Mouse (Mus musculus) hindbrain, embryonic 16.5 days (tissue): Measurements from ENCODE around the gene Iqcd. TPM values are rescaled to one million over a fixed set of nuclear protein-coding genes. Genes with fewer than 3 reads are reported as not detected.

Source experiments
- ATAC-seq: fragments of 200-750 bp; cut with Nextera tagmentation; 2 replicates; pipeline ENCODE4 v1.8.0; 2017; ENCODE audit warnings: moderate TSS enrichment, moderate library complexity
- H3K27ac ChIP-seq: fragments of 300-500 bp; sonication (generic); 2 replicates; pipeline ENCODE4 v1.5.1; 2014; ENCODE audit warnings: low read depth, mild to moderate bottlenecking, control low read depth, low read length, moderate library complexity
- H3K27me3 ChIP-seq: fragments of 300-500 bp; sonication (generic); replicated peaks from 2 replicates; pipeline ENCODE4 v1.6.1; 2014; ENCODE audit warnings: low read length; ENCODE audit not compliant: control insufficient read depth, insufficient read depth
- H3K36me3 ChIP-seq: fragments of 300-500 bp; sonication (generic); 2 replicates; pipeline ENCODE4 v1.6.1; 2014; ENCODE audit warnings: mild to moderate bottlenecking, low read length, moderate library complexity, mixed read lengths; ENCODE audit not compliant: control insufficient read depth, insufficient read depth
- H3K4me1 ChIP-seq: fragments of 300-500 bp; sonication (generic); 2 replicates; pipeline ENCODE4 v1.6.1; 2014; ENCODE audit warnings: low read depth, low read length; ENCODE audit not compliant: control insufficient read depth, insufficient read depth
- H3K4me2 ChIP-seq: fragments of 300-500 bp; sonication (generic); 2 replicates; pipeline ENCODE4 v1.6.1; 2014; ENCODE audit warnings: mild to moderate bottlenecking, low read length, control low read depth, moderate library complexity
- H3K4me3 ChIP-seq: fragments of 300-500 bp; sonication (generic); 2 replicates; pipeline ENCODE4 v1.5.1; 2014; ENCODE audit warnings: mild to moderate bottlenecking, low read length, control low read depth, moderate library complexity
- H3K9ac ChIP-seq: fragments of 300-500 bp; sonication (generic); 2 replicates; pipeline ENCODE4 v1.6.1; 2014; ENCODE audit warnings: low read depth, mild to moderate bottlenecking, control low read depth, low read length, moderate library complexity
- H3K9me3 ChIP-seq: fragments of 300-500 bp; sonication (generic); 2 replicates; pipeline ENCODE4 v1.6.1; 2014; ENCODE audit warnings: mild to moderate bottlenecking, low read length, moderate library complexity; ENCODE audit not compliant: control insufficient read depth
- WGBS: fragments of 180-500 bp; shearing (Covaris S2); extraction: QIAGEN DNeasy Blood & Tissue Kit; methylation state at CpG from one replicate; pipeline ENCODE4 v1.1.7; 2014; 5-methylcytosine and 5-hydroxymethylcytosine counted together
- polyA plus RNA-seq: library from polyadenylated mRNA; unstranded; fragments of >200 nt; fragmentation: Nextera tagmentation; extraction: Ambion mirVana; gene quantifications from 2 replicates; pipeline ENCODE4 v1.2.1, GENCODE M21; 2015

The Iqcd gene
- polyA plus RNA-seq, 1 experiment from 2014 or later, result 2.0 TPM

- Histone ChIP-seq H3K27me3 (peaks cover 2% of the 10 kb centered on the region; the same call in 1 of the 2 replicates), H3K4me2 (no peak overlapping the region), H3K36me3 (peaks cover 30% of the 10 kb centered on the region), H3K9me3 (no peaks in the 10 kb centered on the region), H3K4me3 (no peak overlapping the region), H3K4me1 (no peaks in the 10 kb centered on the region), H3K27ac (no peak overlapping the region), H3K9ac (no peak overlapping the region)
- 74% methylated on average over 15 of the region's 15 CpGs for WGBS
- ATAC-seq, result no peak
Measured at GRCm38 (mm10) chr5:120627515-120628300, 38.9 kb downstream of the Iqcd start.

- Histone ChIP-seq H3K36me3 (peaks cover 25% of the 10 kb centered on the region), H3K27ac (no peak overlapping the region), H3K4me2 (no peak overlapping the region), H3K4me3 (no peak overlapping the region), H3K9me3 (no peaks in the 10 kb centered on the region), H3K9ac (no peak overlapping the region), H3K4me1 (no peaks in the 10 kb centered on the region), H3K27me3 (peaks cover 2% of the 10 kb centered on the region; the same call in 1 of the 2 replicates)
- ATAC-seq, result no peak
- 59% methylated on average over 7 of the region's 7 CpGs for WGBS
Measured at GRCm38 (mm10) chr5:120628624-120629023, 39.8 kb downstream of the Iqcd start.

GRCm38 (mm10) chr5:120631128-120631527 is 42.3 kb downstream of the Iqcd start:
- H3K4me2 ChIP-seq, result peak overlapping the region; percentile 49
- peak overlapping the region; percentile 39; the same call in 1 of the 2 replicates for H3K9ac ChIP-seq

GRCm38 (mm10) chr5:120631892-120632291 is 43.1 kb downstream of the Iqcd start:
- no peak for ATAC-seq
- peaks cover 2% of the 10 kb centered on the region; the same call in 1 of the 2 replicates for H3K27me3 ChIP-seq
- no peak overlapping the region for H3K9ac ChIP-seq
- H3K36me3 ChIP-seq, result peaks cover 3% of the 10 kb centered on the region; the same call in 1 of the 2 replicates
- H3K27ac ChIP-seq, result no peak overlapping the region
- no peak overlapping the region for H3K4me2 ChIP-seq
- no peaks in the 10 kb centered on the region for H3K9me3 ChIP-seq
- H3K4me1 ChIP-seq, result no peaks in the 10 kb centered on the region
- H3K4me3 ChIP-seq, result no peak overlapping the region
- WGBS, result 90% methylated on average over 5 of the region's 5 CpGs

More at GRCm38 (mm10) chr5:120631128-120631527, 42.3 kb downstream of the Iqcd start:
- H3K27me3 ChIP-seq, result peaks cover 2% of the 10 kb centered on the region; the same call in 1 of the 2 replicates
- H3K9me3 ChIP-seq, result no peaks in the 10 kb centered on the region
- no peak for ATAC-seq
- H3K4me3 ChIP-seq, result peak overlapping the region; percentile 19; the same call in 1 of the 2 replicates
- no peak overlapping the region for H3K27ac ChIP-seq
- H3K36me3 ChIP-seq, result peaks cover 9% of the 10 kb centered on the region; the same call in 1 of the 2 replicates
- no peaks in the 10 kb centered on the region for H3K4me1 ChIP-seq
- WGBS, result 6% methylated on average over 29 of the region's 29 CpGs

GRCm38 (mm10) chr5:120634131-120634530 is 45.3 kb downstream of the Iqcd start, which contains the start of gene Cfap73:
TSS of gene Cfap73 (minus strand) at chr5:120634235.
- Histone ChIP-seq H3K27ac (no peak within 1 kb of the TSS), H3K4me3 (no peak within 1 kb of the TSS), H3K36me3 (no peaks in the 10 kb centered on the region), H3K27me3 (peaks cover 2% of the 10 kb centered on the region; the same call in 1 of the 2 replicates), H3K9ac (no peak within 1 kb of the TSS), H3K9me3 (no peaks in the 10 kb centered on the region), H3K4me1 (no peaks in the 10 kb centered on the region), H3K4me2 (no peak within 1 kb of the TSS)
- no peak for ATAC-seq
- WGBS, result 59% methylated on average over 9 of the region's 9 CpGs

- no peak for ATAC-seq
- Histone ChIP-seq H3K9ac (no peak overlapping the region), H3K4me2 (no peak overlapping the region), H3K36me3 (no peaks in the 10 kb centered on the region), H3K9me3 (no peaks in the 10 kb centered on the region), H3K27ac (no peak overlapping the region), H3K4me3 (no peak overlapping the region), H3K27me3 (peaks cover under 1% of the 10 kb centered on the region; the same call in 1 of the 2 replicates), H3K4me1 (no peaks in the 10 kb centered on the region)
- 46% methylated on average over 5 of the region's 5 CpGs for WGBS
Measured at GRCm38 (mm10) chr5:120634860-120635259, 46.0 kb downstream of the Iqcd start.

- H3K4me1 ChIP-seq, result no peaks in the 10 kb centered on the region
- WGBS, result 90% methylated on average over 5 of the region's 5 CpGs
- no peak overlapping the region for H3K9ac ChIP-seq
- H3K27me3 ChIP-seq, result no peaks in the 10 kb centered on the region
- no peak for ATAC-seq
- no peak overlapping the region for H3K4me3 ChIP-seq
- no peak overlapping the region for H3K27ac ChIP-seq
- H3K4me2 ChIP-seq, result no peak overlapping the region
- H3K9me3 ChIP-seq, result no peaks in the 10 kb centered on the region
- H3K36me3 ChIP-seq, result no peaks in the 10 kb centered on the region
Measured at GRCm38 (mm10) chr5:120635633-120636032, 46.8 kb downstream of the Iqcd start.

GRCm38 (mm10) chr5:120640094-120640493 is 51.3 kb downstream of the Iqcd start:
- Histone ChIP-seq H3K4me3 (no peak overlapping the region), H3K9me3 (no peaks in the 10 kb centered on the region), H3K4me1 (no peaks in the 10 kb centered on the region; the same call in 1 of the 2 replicates), H3K36me3 (no peaks in the 10 kb centered on the region), H3K27ac (no peak overlapping the region), H3K9ac (no peak overlapping the region), H3K4me2 (no peak overlapping the region), H3K27me3 (no peaks in the 10 kb centered on the region)
- no peak for ATAC-seq
- 96% methylated on average over 7 of the region's 7 CpGs for WGBS

- H3K4me2 ChIP-seq, result no peak overlapping the region
- WGBS, result 63% methylated on average over 14 of the region's 14 CpGs
- no peak overlapping the region for H3K4me3 ChIP-seq
- H3K9me3 ChIP-seq, result no peaks in the 10 kb centered on the region
- no peak overlapping the region; the same call in 1 of the 2 replicates for H3K9ac ChIP-seq
- peaks cover 6% of the 10 kb centered on the region for H3K27me3 ChIP-seq
- 0 out of 2 replicates have a peak, but pooled peaks have one; percentile 42 for ATAC-seq
- no peaks in the 10 kb centered on the region for H3K36me3 ChIP-seq
- H3K4me1 ChIP-seq, result peaks cover 4% of the 10 kb centered on the region
- no peak overlapping the region for H3K27ac ChIP-seq
Measured at GRCm38 (mm10) chr5:120643365-120644085, 54.7 kb downstream of the Iqcd start.
